Mouse (Mus musculus) CD8-positive naive resting alpha-beta T cell, adult 57 days (primary cell): ENCODE data around the gene Pusl1. TPM values are rescaled to one million over a fixed set of nuclear protein-coding genes. Genes with fewer than 3 reads are reported as not detected.

Experiments used
- total RNA-seq: library from RNA; stranded (reverse); gene quantifications from one replicate; pipeline ENCODE4 v1.2.4, GENCODE M21; 2023

The Pusl1 gene
- 46.0 TPM for total RNA-seq

DNA sequence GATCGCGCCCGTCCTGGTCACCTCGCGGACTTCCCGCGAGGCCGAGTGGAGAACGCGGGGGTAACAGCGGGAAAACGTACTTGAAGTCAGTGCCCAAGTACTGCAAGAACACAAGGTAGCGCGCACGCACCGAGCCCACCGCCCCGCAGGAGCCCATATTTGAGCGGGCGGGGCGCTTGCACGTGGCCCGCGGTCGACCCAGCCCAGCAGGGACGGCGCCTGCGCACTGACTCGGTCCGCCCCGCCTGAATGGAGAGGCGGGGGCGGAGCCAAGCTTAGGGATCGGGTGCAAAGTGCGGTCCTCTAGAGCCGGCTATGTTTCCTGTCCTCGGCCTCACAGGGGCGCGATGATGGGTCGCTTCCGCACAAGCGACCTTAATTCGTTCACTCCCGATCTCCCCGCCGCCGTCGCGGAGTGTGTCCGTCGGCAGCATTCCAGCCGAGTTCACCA lies at the start of gene Pusl1, which contains the start of gene Acap3:
TSS of gene Pusl1 (minus strand) at position 231 of the 451 bp plus-strand sequence.
TSS of gene Acap3 (plus strand) at position 272 of the 451 bp plus-strand sequence.

DNA sequence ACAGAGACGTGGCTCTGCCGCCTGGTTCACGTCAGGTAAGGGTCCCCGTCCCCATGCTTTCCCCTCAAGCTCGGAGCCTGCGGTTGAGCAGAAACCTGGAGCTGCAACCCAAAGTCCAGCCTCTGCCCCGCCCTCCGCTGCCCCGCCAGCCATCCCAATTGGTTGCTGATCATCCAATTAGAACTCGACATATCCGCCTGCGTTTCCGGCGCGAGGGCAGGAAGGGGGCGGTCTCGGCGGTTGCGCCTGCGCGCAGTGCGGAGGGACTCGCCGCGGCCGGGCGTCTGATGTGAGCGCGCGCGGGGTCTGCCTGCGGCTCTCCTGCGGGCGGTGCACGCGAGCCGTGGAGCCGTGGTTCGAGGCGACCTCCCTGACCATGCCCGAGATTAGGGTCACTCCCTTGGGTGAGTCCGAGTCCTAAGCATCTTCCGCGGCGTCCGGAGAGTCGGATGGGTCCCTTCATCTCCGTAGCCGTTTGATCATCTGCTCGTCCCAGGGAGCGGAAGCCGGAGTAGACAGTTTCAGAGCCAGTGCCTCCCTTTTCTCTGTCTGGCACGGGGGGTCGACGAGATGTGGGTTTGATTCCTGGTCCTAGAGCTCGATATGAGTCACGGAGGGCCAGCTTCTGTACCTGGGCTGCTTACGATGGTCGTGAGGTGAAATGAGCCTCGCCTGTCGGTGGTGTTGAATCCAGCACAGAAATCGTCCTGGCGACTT lies 22.1 kb downstream of the Pusl1 start, which contains the start of the genes Cptp and Ints11:
TSS of gene Cptp (minus strand) at position 124 of the 717 bp plus-strand sequence.
TSS of gene Ints11 (plus strand) at position 230 of the 717 bp plus-strand sequence.

DNA sequence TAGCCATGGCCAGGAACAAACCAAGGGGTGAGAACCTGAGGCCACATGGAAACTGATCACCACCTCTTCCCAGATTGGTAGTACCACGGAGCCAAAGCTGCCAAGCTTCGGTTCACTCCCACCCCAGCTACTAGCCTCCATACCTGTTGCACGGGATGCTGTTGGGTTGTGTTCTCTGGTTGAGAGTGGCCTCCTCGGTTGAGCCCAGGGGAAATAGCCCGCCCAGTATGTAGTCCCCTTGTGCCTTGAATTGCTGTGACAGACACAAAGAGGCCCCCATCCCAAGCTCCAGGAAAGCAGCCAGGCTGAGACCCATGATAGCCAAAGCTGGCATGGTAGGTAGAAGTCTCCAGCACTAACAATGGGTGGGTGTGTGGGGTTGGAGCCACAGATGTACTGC lies 28.6 kb downstream of the Pusl1 start, which contains the start of gene Tas1r3:
TSS of gene Tas1r3 (minus strand) at position 362 of the 400 bp plus-strand sequence.

DNA sequence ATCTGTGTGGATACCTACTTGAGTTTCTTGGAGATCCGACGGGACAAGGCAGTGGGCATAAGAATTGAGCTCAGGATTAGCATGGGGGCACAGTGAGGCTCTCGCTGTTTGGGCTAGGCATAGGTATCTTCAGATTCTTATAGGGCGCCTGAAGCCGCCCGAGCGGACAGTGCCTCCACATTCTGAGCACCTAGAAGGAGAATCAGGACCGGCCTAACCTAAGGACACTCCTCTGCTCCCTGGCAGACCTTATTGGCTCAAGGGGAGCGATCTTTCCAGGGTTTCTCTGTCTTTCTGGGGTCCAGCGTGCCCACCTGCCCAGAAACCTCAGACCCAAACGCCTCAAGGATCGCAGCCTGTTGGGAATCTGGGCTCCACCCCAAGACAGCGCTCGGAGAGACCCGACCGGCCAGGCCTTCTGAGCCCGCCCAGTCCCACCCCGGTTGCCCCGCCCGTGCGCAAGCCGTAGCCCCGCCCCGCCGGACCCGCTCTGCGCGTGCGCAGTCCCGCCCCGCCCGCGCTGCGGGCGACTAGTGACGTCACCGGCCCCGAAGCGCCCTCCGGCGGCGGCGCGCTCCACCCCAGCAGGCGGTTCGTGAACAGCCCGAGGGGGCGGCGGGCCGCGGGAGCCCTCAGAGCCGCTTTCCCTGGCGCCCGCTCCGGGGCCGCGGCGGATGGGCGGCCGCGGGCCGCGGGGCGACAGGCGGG lies 44.6 kb downstream of the Pusl1 start, which contains the start of gene Dvl1:
TSS of gene Dvl1 (plus strand) at position 532 of the 708 bp plus-strand sequence.

DNA sequence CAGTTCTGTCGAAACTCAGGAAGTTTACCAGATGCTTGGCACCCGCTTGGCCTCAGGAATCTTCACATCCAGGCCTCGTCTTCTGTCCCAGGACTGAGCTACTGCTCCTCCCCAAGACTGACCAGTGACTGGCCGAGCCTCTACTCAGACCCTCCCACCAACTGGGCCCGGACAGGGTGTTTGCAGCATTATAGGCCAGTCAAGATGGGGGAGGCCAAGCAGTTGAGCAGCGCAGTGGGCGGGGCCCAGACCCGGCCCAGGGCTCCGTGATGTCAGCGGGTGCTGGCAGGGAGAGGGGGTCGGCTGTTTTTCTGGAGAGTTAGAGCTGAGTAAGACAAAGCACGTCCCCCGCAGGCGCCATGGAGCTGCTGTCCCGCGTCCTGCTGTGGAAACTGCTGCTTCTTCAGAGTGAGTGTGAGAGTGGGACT lies 52.1 kb downstream of the Pusl1 start, which contains the start of gene Mxra8:
TSS of gene Mxra8 (plus strand) at position 198 of the 428 bp plus-strand sequence.

Other genes with a start within 250 kb of the Pusl1 start
- gene Gm10563, start 246.4 kb downstream of the Pusl1 start, total RNA-seq, result not detected
- not detected for gene Mmp23, start 238.4 kb downstream of the Pusl1 start, total RNA-seq
- 43.4 TPM for gene Mib2, start 222.6 kb downstream of the Pusl1 start, total RNA-seq
- gene Fndc10, start 197.4 kb downstream of the Pusl1 start, total RNA-seq, result 6.3 TPM
- gene Ssu72, start 187.0 kb downstream of the Pusl1 start, total RNA-seq, result 66.8 TPM
- gene Tmem240, start 157.0 kb downstream of the Pusl1 start, total RNA-seq, result 0.46 TPM
- 54.1 TPM for gene Atad3a, start 130.7 kb downstream of the Pusl1 start, total RNA-seq
- gene Vwa1, start 117.1 kb downstream of the Pusl1 start, total RNA-seq, result not detected
- gene Tmem88b, start 105.9 kb downstream of the Pusl1 start, total RNA-seq, result not detected
- not detected for gene Ankrd65, start 101.3 kb downstream of the Pusl1 start, total RNA-seq
- 42.1 TPM for gene Mrpl20, start 88.9 kb downstream of the Pusl1 start, total RNA-seq
- gene Ccnl2, start 79.3 kb downstream of the Pusl1 start, total RNA-seq, result 224 TPM
- 77.3 TPM for gene Aurkaip1, start 60.5 kb downstream of the Pusl1 start, total RNA-seq
- gene Mxra8, start 52.1 kb downstream of the Pusl1 start, total RNA-seq, result 2.2 TPM
- gene Dvl1, start 44.4 kb downstream of the Pusl1 start, total RNA-seq, result 65.7 TPM
- gene Tas1r3, start 28.4 kb downstream of the Pusl1 start, total RNA-seq, result 1.3 TPM
- gene Cptp, start 22.3 kb downstream of the Pusl1 start, total RNA-seq, result 16.1 TPM
- 63.0 TPM for gene Ints11, start 22.2 kb downstream of the Pusl1 start, total RNA-seq
- 48.0 TPM for gene Acap3, start within 50 bp of the Pusl1 start, total RNA-seq
- gene Ube2j2, start 52.0 kb upstream of the Pusl1 start, total RNA-seq, result 114 TPM
- gene C1qtnf12, start 70.5 kb upstream of the Pusl1 start, total RNA-seq, result 3.1 TPM
- 2.8 TPM for gene B3galt6, start 100.9 kb upstream of the Pusl1 start, total RNA-seq
- 167 TPM for gene Sdf4, start 101.1 kb upstream of the Pusl1 start, total RNA-seq
- gene Tnfrsf4, start 122.1 kb upstream of the Pusl1 start, total RNA-seq, result 15.7 TPM
- 28.4 TPM for gene Tnfrsf18, start 134.4 kb upstream of the Pusl1 start, total RNA-seq
- not detected for gene Ttll10, start 167.6 kb upstream of the Pusl1 start, total RNA-seq
- 47.3 TPM for gene 9430015G10Rik, start 218.2 kb upstream of the Pusl1 start, total RNA-seq
- gene Rnf223, start 238.7 kb upstream of the Pusl1 start, total RNA-seq, result 1.4 TPM